Mouse (Mus musculus) CH12.LX (cell line): ENCODE measurements around the gene Fat2. TPM values are rescaled to one million over a fixed set of nuclear protein-coding genes. Genes with fewer than 3 reads are reported as not detected.

Experiments
- DNase-seq: peaks from one replicate; pipeline ENCODE4 v3.0.0-alpha.2; 2013; ENCODE audit errors: extremely low read depth
- H3K27ac ChIP-seq: 2 replicates; pipeline ENCODE4 v1.5.1; 2012; ENCODE audit warnings: low read depth, mild to moderate bottlenecking, control low read depth, moderate library complexity; ENCODE audit not compliant: insufficient read depth
- H3K27me3 ChIP-seq: replicated peaks from 2 replicates; pipeline ENCODE3; 2012; ENCODE audit warnings: inconsistent platforms
- H3K36me3 ChIP-seq, 2 experiments: replicated peaks in 1 of 2; 2 replicates each; pipeline versions ENCODE3 to v1.6.1; 2012; ENCODE audit warnings: inconsistent platforms in 1 of 2, low read length in 1 of 2, mild to moderate bottlenecking in 1 of 2, mixed read lengths in 1 of 2, moderate library complexity in 1 of 2; ENCODE audit not compliant: control insufficient read depth in 1 of 2, insufficient read depth in 1 of 2
- H3K4me1 ChIP-seq, 2 experiments: 2 replicates each; pipeline ENCODE4 v1.6.1; 2012; ENCODE audit warnings: inconsistent platforms in 1 of 2, moderate library complexity in 1 of 2; ENCODE audit not compliant: insufficient read depth in 2 of 2, control insufficient read depth in 1 of 2
- H3K4me2 ChIP-seq: 2 replicates; pipeline ENCODE4 v1.6.1; 2012; ENCODE audit warnings: low read depth, mild to moderate bottlenecking, control low read depth; ENCODE audit not compliant: poor library complexity, insufficient read depth, severe bottlenecking
- H3K4me3 ChIP-seq, 3 experiments: fragments of 150-350 bp in 1 of 3; sonication (generic) in 1 of 3; replicated peaks in 1 of 3; 2 replicates each; pipeline versions ENCODE3 to v1.5.1; 2011 to 2012; ENCODE audit warnings: low read depth in 2 of 3, low read length in 2 of 3, mild to moderate bottlenecking in 2 of 3, moderate library complexity in 2 of 3, control low read depth in 1 of 3, improper control_type of control experiment in 1 of 3, inconsistent platforms in 1 of 3, mixed read lengths in 1 of 3; ENCODE audit not compliant: poor library complexity in 1 of 3
- H3K79me2 ChIP-seq: replicated peaks from 2 replicates; pipeline ENCODE4 v1.6.1; 2012; ENCODE audit warnings: mild to moderate bottlenecking, moderate library complexity; ENCODE audit not compliant: control insufficient read depth, poor library complexity, insufficient read depth, severe bottlenecking; ENCODE audit errors: extremely low read depth
- H3K9ac ChIP-seq: 2 replicates; pipeline ENCODE4 v1.6.1; 2012; ENCODE audit warnings: low read depth, mild to moderate bottlenecking, control low read depth, moderate library complexity; ENCODE audit not compliant: insufficient read depth
- H3K9me3 ChIP-seq: replicated peaks from 2 replicates; pipeline ENCODE3; 2012; ENCODE audit warnings: low read length, inconsistent platforms, mixed read lengths
- CHD1 ChIP-seq: IDR thresholded peaks from 2 replicates; pipeline ENCODE4 v1.6.1; 2012; ENCODE audit warnings: low read depth, low read length, improper control_type of control experiment, inconsistent platforms
- CHD2 ChIP-seq: IDR thresholded peaks from 2 replicates; pipeline ENCODE4 v1.6.1; 2011; ENCODE audit warnings: low read length, improper control_type of control experiment
- E2F4 ChIP-seq: IDR thresholded peaks from 2 replicates; pipeline ENCODE4 v1.6.1; 2011; ENCODE audit warnings: low read depth, low read length, improper control_type of control experiment; ENCODE audit not compliant: insufficient replicate concordance
- EP300 ChIP-seq: IDR thresholded peaks from 2 replicates; pipeline ENCODE4 v1.6.1; 2011; ENCODE audit warnings: low read length, improper control_type of control experiment
- GABPA ChIP-seq: IDR thresholded peaks from 2 replicates; pipeline ENCODE4 v1.6.1; 2012; ENCODE audit warnings: low read depth, low read length, improper control_type of control experiment, inconsistent platforms; ENCODE audit not compliant: insufficient replicate concordance
- JUN ChIP-seq: IDR thresholded peaks from 2 replicates; pipeline ENCODE4 v1.6.1; 2011; ENCODE audit warnings: low read depth, mild to moderate bottlenecking, low read length, improper control_type of control experiment, moderate library complexity; ENCODE audit not compliant: insufficient read depth
- JUND ChIP-seq: conservative IDR thresholded peaks from 2 replicates; pipeline ENCODE4 v1.6.1; 2011; ENCODE audit warnings: low read depth, low read length, improper control_type of control experiment
- KAT2A ChIP-seq: IDR thresholded peaks from 2 replicates; pipeline ENCODE4 v1.6.1; 2012; ENCODE audit warnings: low read length, improper control_type of control experiment, inconsistent platforms; ENCODE audit not compliant: insufficient replicate concordance
- MAFK ChIP-seq: IDR thresholded peaks from 2 replicates; pipeline ENCODE4 v1.6.1; 2011; ENCODE audit warnings: low read length, improper control_type of control experiment; ENCODE audit not compliant: insufficient replicate concordance
- MAX ChIP-seq: IDR thresholded peaks from 2 replicates; pipeline ENCODE4 v1.6.1; 2011; ENCODE audit warnings: low read length, improper control_type of control experiment
- MAZ ChIP-seq: IDR thresholded peaks from 2 replicates; pipeline ENCODE4 v1.6.1; 2012; ENCODE audit warnings: low read depth, mild to moderate bottlenecking, inconsistent platforms, low read length, improper control_type of control experiment, moderate library complexity
- MEF2A ChIP-seq: IDR thresholded peaks from 2 replicates; pipeline ENCODE4 v1.6.1; 2014; ENCODE audit warnings: low read depth, mild to moderate bottlenecking, inconsistent platforms, low read length, improper control_type of control experiment, borderline replicate concordance
- MYC ChIP-seq: IDR thresholded peaks from 2 replicates; pipeline ENCODE4 v1.6.1; 2011; ENCODE audit warnings: low read depth, mild to moderate bottlenecking, improper control_type of control experiment, low read length
- NRF1 ChIP-seq: IDR thresholded peaks from 2 replicates; pipeline ENCODE4 v1.6.1; 2014; ENCODE audit warnings: low read depth, mild to moderate bottlenecking, inconsistent platforms, low read length, improper control_type of control experiment, moderate library complexity
- PAX5 ChIP-seq: IDR thresholded peaks from 2 replicates; pipeline ENCODE4 v1.6.1; 2012; ENCODE audit warnings: low read length, inconsistent platforms, mixed read lengths
- POLR2A ChIP-seq: IDR thresholded peaks from 2 replicates; pipeline ENCODE4 v1.6.1; 2011; ENCODE audit warnings: low read depth, mild to moderate bottlenecking, improper control_type of control experiment, low read length
- RAD21 ChIP-seq: IDR thresholded peaks from 2 replicates; pipeline ENCODE4 v1.6.1; 2011; ENCODE audit warnings: low read depth, mild to moderate bottlenecking, low read length, improper control_type of control experiment, moderate library complexity
- RCOR1 ChIP-seq: conservative IDR thresholded peaks from 2 replicates; pipeline ENCODE4 v1.6.1; 2012; ENCODE audit warnings: low read depth, mild to moderate bottlenecking, inconsistent platforms, low read length, improper control_type of control experiment
- SIN3A ChIP-seq: IDR thresholded peaks from 2 replicates; pipeline ENCODE4 v1.6.1; 2012; ENCODE audit warnings: low read length, improper control_type of control experiment, inconsistent platforms
- SMC3 ChIP-seq: IDR thresholded peaks from 2 replicates; pipeline ENCODE4 v1.6.1; 2011; ENCODE audit warnings: low read depth, low read length, improper control_type of control experiment
- TBP ChIP-seq: conservative IDR thresholded peaks from 2 replicates; pipeline ENCODE4 v1.6.1; 2011; ENCODE audit warnings: low read depth, low read length, improper control_type of control experiment
- TCF12 ChIP-seq: IDR thresholded peaks from 2 replicates; pipeline ENCODE4 v1.6.1; 2014; ENCODE audit warnings: low read depth, mild to moderate bottlenecking, inconsistent platforms, low read length, improper control_type of control experiment
- USF1 ChIP-seq: IDR thresholded peaks from 2 replicates; pipeline ENCODE4 v1.6.1; 2014; ENCODE audit warnings: low read depth, mild to moderate bottlenecking, inconsistent platforms, low read length, improper control_type of control experiment
- USF2 ChIP-seq: conservative IDR thresholded peaks from 2 replicates; pipeline ENCODE4 v1.6.1; 2011; ENCODE audit warnings: low read depth, low read length, improper control_type of control experiment
- ZC3H11A ChIP-seq: IDR thresholded peaks from 2 replicates; pipeline ENCODE4 v1.6.1; 2012; ENCODE audit warnings: low read depth, mild to moderate bottlenecking, inconsistent platforms, low read length, improper control_type of control experiment
- ZKSCAN1 ChIP-seq: IDR thresholded peaks from 2 replicates; pipeline ENCODE4 v1.6.1; 2012; ENCODE audit warnings: low read depth, inconsistent platforms, low read length, improper control_type of control experiment, borderline replicate concordance
- ZMIZ1 ChIP-seq: IDR thresholded peaks from 2 replicates; pipeline ENCODE4 v1.6.1; 2012; ENCODE audit warnings: low read depth, mild to moderate bottlenecking, inconsistent platforms, low read length, improper control_type of control experiment
- dilution Hi-C: fragments of 300-500 bp; cut with MboI; formaldehyde crosslinking; loops from 2 replicates; pipeline ENCODE4 v1.14.3; 2020; ENCODE audit warnings: low sequenced_read_pairs; ENCODE audit not compliant: extremely low pct_unique_long_range_greater_than_20kb, extremely low pct_ligation_motif_present
- in situ Hi-C: fragments of 300-500 bp; cut with MboI; formaldehyde crosslinking; loops from 3 replicates; pipeline ENCODE4 v1.14.3; 2019; ENCODE audit warnings: low sequenced_read_pairs, low pct_ligation_motif_present, low pct_unique_long_range_greater_than_20kb, mixed read lengths
- polyA plus RNA-seq: library from polyadenylated mRNA; unstranded; fragments of >175 nt; gene quantifications from 2 replicates; pipeline ENCODE4 v1.2.1, GENCODE M21; 2012; ENCODE audit warnings: low read depth; ENCODE audit not compliant: insufficient read length
- total RNA-seq, 2 experiments: library from RNA; depleted of rRNA; stranded (reverse); fragments of 300-350 nt in 1 of 2; fragments of >200 nt in 1 of 2; gene quantifications; 2 replicates each; pipeline ENCODE4 v1.2.3; 2012 to 2014

Fat2 gene
- total and polyA plus RNA-seq, 3 experiments, result under 0.01 TPM; not detected in 2

DNA sequence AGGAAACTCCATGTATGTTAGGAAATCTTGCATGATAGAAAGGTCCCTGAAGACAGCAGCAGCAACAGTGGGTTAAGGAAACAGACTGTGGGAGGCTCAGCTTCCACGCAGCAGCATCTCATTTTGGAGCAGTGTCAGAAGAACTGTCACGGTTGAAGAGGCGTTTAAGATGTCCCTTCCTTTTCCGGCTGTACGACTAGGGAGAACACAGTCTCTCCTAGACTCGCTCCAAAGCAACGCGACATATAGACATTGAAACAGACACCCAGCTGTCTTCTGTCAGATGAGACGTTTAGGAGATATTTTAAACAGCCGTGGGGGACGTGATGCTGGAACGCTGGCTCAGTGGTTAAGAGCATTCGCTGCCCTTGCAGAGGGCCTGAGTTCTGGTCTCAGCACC, 119.5 kb downstream of the Fat2 start:
- peaks cover 6 to 66% of the 10 kb centered on the region in 2 experiments for H3K36me3 ChIP-seq
- no peaks in the 10 kb centered on the region for H3K4me1 ChIP-seq

DNA sequence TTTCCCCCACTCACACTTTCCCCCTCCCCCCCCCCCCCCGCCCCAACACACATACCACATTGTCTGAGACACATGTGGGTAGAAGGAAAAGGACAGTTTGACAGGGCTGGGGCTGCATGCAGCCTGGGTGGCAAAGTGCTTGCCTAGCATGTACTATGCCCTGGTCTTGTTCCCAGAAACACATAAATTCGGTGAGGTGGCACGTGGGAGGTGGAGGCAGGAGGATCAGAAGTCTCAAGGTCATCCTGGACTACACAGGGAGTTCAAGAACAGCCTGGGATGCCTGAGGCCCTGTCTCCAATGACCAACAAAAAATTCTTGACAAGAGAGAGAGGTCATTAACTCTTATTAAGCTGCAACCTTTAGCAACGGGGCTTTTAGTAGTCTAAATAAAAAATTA, 120.3 kb downstream of the Fat2 start:
- H3K27ac ChIP-seq, result no peak overlapping the region
- no peak for DNase-seq
- no peak for TF ChIP-seq MEF2A
- no peak for TF ChIP-seq RAD21
- TF ChIP-seq ZMIZ1, result no peak
- no peaks in the 10 kb centered on the region for H3K79me2 ChIP-seq
- H3K4me1 ChIP-seq, result no peaks in the 10 kb centered on the region
- dilution Hi-C loops, result no loop called here
- H3K4me2 ChIP-seq, result no peak overlapping the region
- H3K27me3 ChIP-seq, result no peaks in the 10 kb centered on the region
- peaks cover 3 to 59% of the 10 kb centered on the region in 2 experiments for H3K36me3 ChIP-seq
- H3K4me3 ChIP-seq, result no peak overlapping the region
- H3K9ac ChIP-seq, result no peak overlapping the region
- in situ Hi-C loops, result no loop called here
- no peaks in the 10 kb centered on the region for H3K9me3 ChIP-seq

More for the DNA sequence above, 119.5 kb downstream of the Fat2 start:
- Histone ChIP-seq H3K9ac (no peak overlapping the region), H3K79me2 (no peaks in the 10 kb centered on the region), H3K27ac (no peak overlapping the region), H3K9me3 (no peaks in the 10 kb centered on the region), H3K4me2 (no peak overlapping the region), H3K27me3 (no peaks in the 10 kb centered on the region), H3K4me3 (no peak overlapping the region)
- dilution Hi-C loops, result no loop called here
- TF ChIP-seq PAX5 (no peak), SMC3 (no peak), MYC (no peak), NRF1 (no peak), CHD1 (no peak), POLR2A (no peak), MAFK (no peak), TCF12 (no peak), ZC3H11A (no peak), JUND (no peak), GABPA (no peak), E2F4 (no peak), CHD2 (no peak)
- in situ Hi-C loops, result no loop called here
- DNase-seq, result no peak

DNA sequence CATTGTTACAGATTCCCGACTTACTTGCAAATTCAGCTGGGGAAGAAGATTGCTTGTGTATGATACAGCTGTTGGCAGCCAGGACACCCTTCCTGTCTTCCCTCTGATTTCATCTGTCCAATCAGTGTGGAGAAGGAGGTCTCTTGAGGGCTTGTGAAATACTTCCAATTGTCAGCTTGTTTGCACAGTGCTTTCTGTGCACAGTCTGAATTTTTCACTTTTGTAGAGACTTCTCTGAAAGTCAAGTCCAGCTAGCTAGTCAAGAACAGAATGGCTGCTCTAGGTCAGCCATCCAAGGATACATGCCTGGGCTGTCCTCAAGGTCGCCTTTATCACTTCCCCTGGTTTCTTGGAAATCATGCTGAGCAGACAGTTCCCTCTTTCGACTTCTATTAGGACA, 121.4 kb downstream of the Fat2 start:
- Histone ChIP-seq H3K79me2 (no peaks in the 10 kb centered on the region), H3K9me3 (no peaks in the 10 kb centered on the region), H3K4me3 (no peak overlapping the region), H3K36me3 (peaks cover 3 to 49% of the 10 kb centered on the region in 2 experiments), H3K4me1 (no peaks in the 10 kb centered on the region), H3K27me3 (no peaks in the 10 kb centered on the region), H3K9ac (no peak overlapping the region), H3K4me2 (no peak overlapping the region), H3K27ac (no peak overlapping the region)
- in situ Hi-C loops (no loop called here), dilution Hi-C loops (no loop called here)
- no peak for TF ChIP-seq RCOR1
- no peak for TF ChIP-seq TBP
- TF ChIP-seq MYC, result no peak
- TF ChIP-seq EP300, result no peak
- no peak for TF ChIP-seq SMC3
- TF ChIP-seq POLR2A, result no peak
- TF ChIP-seq ZMIZ1, result no peak
- TF ChIP-seq SIN3A, result no peak
- TF ChIP-seq JUND, result no peak
- no peak for TF ChIP-seq USF1
- TF ChIP-seq USF2, result no peak
- no peak for TF ChIP-seq MAX
- no peak for TF ChIP-seq CHD2
- no peak for TF ChIP-seq KAT2A
- no peak for TF ChIP-seq MAZ
- TF ChIP-seq JUN, result no peak
- TF ChIP-seq NRF1, result no peak
- no peak for TF ChIP-seq ZKSCAN1
- DNase-seq, result no peak
